Mouse (Mus musculus) midbrain, postnatal 0 days (tissue): Measurements from ENCODE around the gene Psg17. TPM values are rescaled to one million over a fixed set of nuclear protein-coding genes. Genes with fewer than 3 reads are reported as not detected.
"Not testable (repeated sequence)": the region's sequence is repeated elsewhere in the genome, so short reads cannot be mapped to it uniquely, and the experiment has no call there.

ENCODE experiments used
- ATAC-seq: fragments of 200-750 bp; cut with Nextera tagmentation; 2 replicates; pipeline ENCODE4 v1.8.0; 2017; ENCODE audit warnings: moderate number of reproducible peaks, mild to moderate bottlenecking, moderate TSS enrichment, moderate library complexity; ENCODE audit not compliant: low FRiP score
- DNase-seq: peaks from one replicate; pipeline ENCODE4 v3.0.0-alpha.2; 2015; ENCODE audit warnings: low spot score
- H3K27ac ChIP-seq: fragments of 300-500 bp; sonication (generic); 2 replicates; pipeline ENCODE4 v1.5.1; 2014; ENCODE audit warnings: low read depth, mild to moderate bottlenecking, low read length, mixed read lengths
- H3K27me3 ChIP-seq: fragments of 300-500 bp; sonication (generic); 2 replicates; pipeline ENCODE4 v1.6.1; 2014; ENCODE audit warnings: low read length, control low read depth, mixed read lengths; ENCODE audit not compliant: insufficient read depth
- H3K36me3 ChIP-seq: fragments of 300-500 bp; sonication (generic); 2 replicates; pipeline ENCODE4 v1.6.1; 2014; ENCODE audit warnings: low read length, control low read depth, mixed read lengths; ENCODE audit not compliant: insufficient read depth
- H3K4me1 ChIP-seq: fragments of 300-500 bp; sonication (generic); 2 replicates; pipeline ENCODE4 v1.6.1; 2014; ENCODE audit warnings: mild to moderate bottlenecking, control low read depth, antibody characterized with exemption, low read length, mixed read lengths; ENCODE audit not compliant: insufficient read depth
- H3K4me2 ChIP-seq: fragments of 300-500 bp; sonication (generic); 2 replicates; pipeline ENCODE4 v1.6.1; 2014; ENCODE audit warnings: low read depth, mild to moderate bottlenecking, low read length, mixed read lengths; ENCODE audit not compliant: poor library complexity, severe bottlenecking
- H3K4me3 ChIP-seq: fragments of 300-500 bp; sonication (generic); 2 replicates; pipeline ENCODE4 v1.5.1; 2014; ENCODE audit warnings: low read depth, mild to moderate bottlenecking, low read length, moderate library complexity
- H3K9ac ChIP-seq: fragments of 300-500 bp; sonication (generic); replicated peaks from 2 replicates; pipeline ENCODE4 v1.6.1; 2014; ENCODE audit warnings: mild to moderate bottlenecking, low read length, moderate library complexity, mixed read lengths; ENCODE audit not compliant: poor library complexity, severe bottlenecking
- H3K9me3 ChIP-seq: fragments of 300-500 bp; sonication (generic); 2 replicates; pipeline ENCODE4 v1.6.1; 2016; ENCODE audit warnings: low read length, control low read depth
- CTCF ChIP-seq: IDR thresholded peaks from 2 replicates; pipeline ENCODE4 v1.5.1; 2016; ENCODE audit warnings: antibody characterized with exemption, mild to moderate bottlenecking
- WGBS: fragments of 180-500 bp; shearing (Covaris S2); extraction: QIAGEN DNeasy Blood & Tissue Kit; methylation state at CpG from one replicate; pipeline ENCODE4 v1.1.7; 2014; 5-methylcytosine and 5-hydroxymethylcytosine counted together
- polyA plus RNA-seq: library from polyadenylated mRNA; unstranded; fragments of >200 nt; fragmentation: Nextera tagmentation; extraction: Ambion mirVana; gene quantifications from 2 replicates; pipeline ENCODE4 v1.2.1, GENCODE M21; 2015
- total RNA-seq: library from RNA; depleted of rRNA; stranded (reverse); fragments of >200 nt; gene quantifications from 2 replicates; pipeline ENCODE4 v1.2.3, GENCODE M21; 2014

Gene Psg17
- total and polyA plus RNA-seq, 2 experiments from 2014 or later: not detected

DNA sequence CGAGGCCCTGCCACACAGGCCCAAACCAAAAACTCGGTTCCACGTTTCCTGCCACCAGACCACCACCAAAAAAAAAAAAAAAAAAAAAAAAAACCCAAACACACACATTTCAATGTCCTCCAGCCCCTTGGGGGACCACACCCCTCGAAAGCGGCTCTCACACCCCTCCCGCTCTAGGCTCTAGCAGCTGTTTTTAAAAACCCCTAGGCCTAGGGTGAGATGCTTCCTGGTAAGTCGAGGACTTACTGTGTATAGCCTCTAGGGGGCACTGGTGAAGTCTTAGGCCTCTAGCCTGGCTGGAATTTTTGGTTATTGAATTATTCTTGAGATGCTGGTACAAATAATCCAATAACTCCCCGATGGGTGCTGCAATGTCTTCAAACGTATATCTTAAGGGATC lies 7.2 kb upstream of the Psg17 start:
- Histone ChIP-seq H3K27ac (no peak overlapping the region), H3K4me2 (no peak overlapping the region), H3K9me3 (no peaks in the 10 kb centered on the region), H3K27me3 (no peaks in the 10 kb centered on the region), H3K36me3 (no peaks in the 10 kb centered on the region), H3K4me3 (no peak overlapping the region), H3K9ac (no peak overlapping the region), H3K4me1 (no peaks in the 10 kb centered on the region)
- 62% methylated on average over 9 of the region's 9 CpGs for WGBS
- DNase-seq (peak; percentile 41), ATAC-seq (no peak)
- TF ChIP-seq CTCF: peak; percentile 56

DNA sequence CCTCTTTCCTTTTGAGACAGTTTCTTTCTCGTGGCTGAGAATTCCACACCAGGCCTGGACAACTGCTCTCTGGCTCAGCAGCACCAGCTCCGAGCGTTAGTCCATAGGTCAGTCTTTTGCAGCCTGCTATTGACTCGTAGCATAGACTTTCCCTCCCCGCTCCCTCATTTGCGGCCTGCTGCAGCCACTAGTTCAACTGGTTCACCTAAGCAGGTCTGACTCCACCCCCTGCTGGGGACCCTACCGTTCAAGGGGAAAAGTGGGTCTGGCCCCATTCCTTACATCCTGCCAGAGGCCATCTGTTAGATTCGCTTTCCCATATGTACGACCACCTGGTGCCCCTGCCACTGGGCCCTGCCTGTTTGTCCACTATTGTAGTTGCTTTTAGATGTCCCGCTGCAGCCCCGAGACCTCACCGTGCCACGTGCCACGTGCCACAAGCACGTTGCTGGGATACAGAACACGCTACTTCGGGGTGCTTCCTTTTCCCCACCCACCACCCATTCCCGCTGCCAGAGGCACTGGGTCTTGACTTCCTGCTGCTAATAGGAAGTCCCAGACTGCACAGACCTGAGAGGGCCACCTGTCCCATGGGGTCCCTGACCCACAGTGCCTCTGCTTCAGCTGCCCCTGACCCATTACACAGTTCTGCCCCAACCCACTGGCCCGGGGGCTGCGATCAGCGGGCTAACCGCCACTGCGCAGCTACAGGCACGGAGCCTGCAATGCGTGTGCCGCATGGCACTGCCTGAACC lies 6.6 kb upstream of the Psg17 start:
- Histone ChIP-seq H3K27me3 (no peaks in the 10 kb centered on the region), H3K9me3 (no peaks in the 10 kb centered on the region), H3K27ac (no peak overlapping the region), H3K9ac (no peak overlapping the region), H3K4me1 (no peaks in the 10 kb centered on the region), H3K4me2 (no peak overlapping the region), H3K36me3 (no peaks in the 10 kb centered on the region), H3K4me3 (no peak overlapping the region)
- WGBS: 64% methylated on average over 26 of the region's 26 CpGs
- no peak for DNase-seq
- TF ChIP-seq CTCF: no peak
- ATAC-seq: no peak

DNA sequence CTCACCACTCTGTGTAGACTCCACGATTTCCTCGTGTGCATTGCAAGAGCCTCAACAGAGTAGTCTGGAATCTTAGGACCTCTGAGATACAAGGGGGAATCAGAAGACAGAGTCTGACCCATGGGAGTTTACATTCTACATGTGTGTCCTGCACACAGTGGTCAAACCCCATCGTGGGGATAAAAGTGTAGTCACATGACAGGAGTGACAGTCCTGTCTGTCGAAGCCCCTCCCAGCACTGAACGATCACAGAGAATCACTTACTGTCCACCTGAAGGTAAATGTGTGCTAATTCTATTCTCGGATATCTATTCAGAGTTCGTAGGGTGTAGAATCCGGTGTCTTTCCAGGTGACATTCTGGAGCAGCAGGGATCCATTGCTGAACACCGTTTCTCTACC lies 3.1 kb downstream of the Psg17 start:
- no peak overlapping the region for H3K4me3 ChIP-seq
- no peak for ATAC-seq
- 82% methylated on average over 9 of the region's 9 CpGs for WGBS

DNA sequence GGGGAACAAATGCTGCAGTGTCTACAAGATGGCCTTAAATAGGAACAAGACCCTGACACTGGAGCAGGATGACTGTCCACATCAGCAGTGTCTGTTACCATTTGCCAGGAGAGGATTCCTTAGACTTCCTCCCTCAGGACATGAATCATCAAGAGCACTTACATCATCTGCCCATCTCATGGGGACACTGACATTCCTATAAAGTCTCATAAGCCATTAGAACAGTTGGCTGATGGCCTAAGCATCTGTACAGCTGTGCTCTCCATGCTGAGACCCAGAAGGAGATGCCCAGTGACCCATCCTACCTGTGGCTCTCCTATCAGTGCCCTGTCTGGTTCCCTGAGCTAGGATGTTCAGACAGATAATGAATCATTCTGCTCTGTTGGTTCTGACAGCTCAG lies 17.9 kb downstream of the Psg17 start:
- DNase-seq: no peak

More for the DNA sequence above, 3.1 kb downstream of the Psg17 start:
- Histone ChIP-seq H3K36me3 (no peaks in the 10 kb centered on the region), H3K9me3 (no peaks in the 10 kb centered on the region), H3K4me2 (no peak overlapping the region), H3K27ac (no peak overlapping the region), H3K27me3 (no peaks in the 10 kb centered on the region), H3K9ac (no peak overlapping the region), H3K4me1 (no peaks in the 10 kb centered on the region)
- no peak for TF ChIP-seq CTCF
- no peak for DNase-seq

DNA sequence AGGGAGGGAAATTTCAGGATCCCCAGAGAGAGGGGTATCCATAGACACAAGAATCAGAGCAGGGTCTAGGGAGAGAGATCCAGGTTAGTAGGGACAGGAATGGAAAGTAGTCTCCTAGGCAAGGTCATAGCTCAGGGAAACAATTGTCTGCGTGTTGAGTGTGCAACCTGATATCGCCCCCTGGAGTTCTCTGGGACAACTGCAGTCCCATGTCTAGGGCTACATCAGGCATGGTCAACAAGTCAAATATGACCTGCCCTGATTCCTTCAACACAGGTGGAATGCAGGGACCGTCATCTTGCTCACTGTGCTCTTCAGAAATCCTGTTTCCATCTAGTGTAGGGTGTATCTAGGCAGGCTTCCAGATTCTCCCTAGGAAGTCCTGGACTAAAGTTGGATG lies 22.3 kb downstream of the Psg17 start:
- Histone ChIP-seq H3K4me3 (no peak overlapping the region), H3K4me2 (no peak overlapping the region), H3K9me3 (no peaks in the 10 kb centered on the region), H3K9ac (no peak overlapping the region), H3K27ac (no peak overlapping the region), H3K4me1 (no peaks in the 10 kb centered on the region), H3K27me3 (no peaks in the 10 kb centered on the region), H3K36me3 (no peaks in the 10 kb centered on the region)
- 46% methylated on average over 3 of the region's 3 CpGs for WGBS
- ATAC-seq (no peak), DNase-seq (no peak)
- TF ChIP-seq CTCF: peak; percentile 6; the same call in 1 of the 2 replicates

More for the DNA sequence above, 17.9 kb downstream of the Psg17 start:
- no peak overlapping the region for H3K9ac ChIP-seq
- TF ChIP-seq CTCF: no peak
- no peak overlapping the region for H3K4me3 ChIP-seq
- no peaks in the 10 kb centered on the region for H3K36me3 ChIP-seq
- H3K27ac ChIP-seq: no peak overlapping the region
- H3K27me3 ChIP-seq: no peaks in the 10 kb centered on the region
- no peak overlapping the region for H3K4me2 ChIP-seq
- no peak for ATAC-seq
- H3K9me3 ChIP-seq: no peaks in the 10 kb centered on the region
- H3K4me1 ChIP-seq: no peaks in the 10 kb centered on the region

DNA sequence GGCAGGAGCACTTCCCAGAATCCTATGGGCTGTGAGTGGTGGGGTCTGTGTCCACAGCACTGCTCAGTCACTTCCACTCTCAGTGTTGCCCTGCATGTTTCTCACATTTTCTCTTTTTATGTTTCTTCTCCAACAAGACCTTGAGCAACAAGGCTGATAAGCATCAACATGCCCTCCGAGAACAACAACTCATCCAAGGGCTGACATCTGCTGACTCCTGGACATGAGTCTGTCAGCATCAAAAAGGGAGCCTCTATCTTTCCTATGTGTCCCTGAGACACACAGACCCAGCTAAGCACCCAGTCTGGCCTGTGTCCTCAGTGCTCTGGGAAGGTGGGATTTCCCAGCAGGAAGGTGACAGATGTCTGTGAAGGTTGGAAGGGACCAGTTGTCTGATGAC lies 23.0 kb downstream of the Psg17 start, which contains the start of gene Psg19:
Gene Psg19 (minus strand): TSS at position 101 of the 400 bp plus-strand sequence.
- Histone ChIP-seq H3K4me2 (no peak within 1 kb of the TSS), H3K27me3 (no peaks in the 10 kb centered on the region), H3K36me3 (no peaks in the 10 kb centered on the region), H3K27ac (no peak within 1 kb of the TSS), H3K4me3 (no peak within 1 kb of the TSS), H3K9me3 (no peaks in the 10 kb centered on the region), H3K4me1 (no peaks in the 10 kb centered on the region), H3K9ac (no peak within 1 kb of the TSS)
- TF ChIP-seq CTCF: no peak
- no peak for ATAC-seq
- 92% methylated on average over 1 of the region's 1 CpGs for WGBS
- no peak for DNase-seq

DNA sequence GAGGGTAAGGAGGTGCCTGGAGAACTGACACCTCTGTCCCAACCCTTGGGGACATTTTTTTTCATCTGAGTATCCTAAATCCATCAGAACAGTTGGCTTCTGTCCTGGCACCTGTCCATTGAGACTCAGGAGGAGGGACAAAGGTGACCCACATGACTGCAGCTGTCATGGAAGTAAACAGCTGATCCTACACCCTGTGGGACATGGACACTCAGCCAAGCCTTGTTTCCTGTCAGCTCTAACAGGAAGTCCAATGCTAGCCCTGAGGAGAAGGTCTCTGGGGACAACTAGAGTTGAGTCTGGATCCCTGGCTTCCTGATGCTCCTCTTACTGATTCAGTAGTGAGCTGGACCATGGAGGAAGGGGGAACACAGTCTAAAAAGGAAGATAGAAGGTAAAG lies 30.7 kb downstream of the Psg17 start:
- DNase-seq, H3K9ac ChIP-seq, H3K9me3 ChIP-seq, H3K4me2 ChIP-seq, H3K36me3 ChIP-seq, H3K27me3 ChIP-seq, H3K4me1 ChIP-seq, ATAC-seq, H3K4me3 ChIP-seq, H3K27ac ChIP-seq: not testable (repeated sequence)
